Mouse (Mus musculus): ENCODE data around the gene Trem3. TPM values are rescaled to one million over a fixed set of nuclear protein-coding genes. Genes with fewer than 3 reads are reported as not detected.

Trem3 gene
- total RNA-seq, 2 experiments from 2014 or later: not detected

- no peak for TF ChIP-seq CTCF (IDR thresholded peaks at IDR 0.05)
- Histone ChIP-seq H3K27ac (no peak overlapping the region), H3K4me3 (no peak overlapping the region)
- intact Hi-C loops (cut with DNase I): loop anchor here (2.0 kb wide), 1 partner anchor 327 kb away; no protein-coding TSS in a partner anchor
- DNase-seq: no peak
These were observed 28.2 kb downstream of the Trem3 start for GRCm38 (mm10) chr17:48275736-48276135.

- Histone ChIP-seq H3K27ac (no peak overlapping the region), H3K4me3 (no peak overlapping the region)
- intact Hi-C loops (cut with DNase I): no loop called here
- no peak for DNase-seq
- TF ChIP-seq CTCF (IDR thresholded peaks at IDR 0.05): no peak
These were observed 30.8 kb downstream of the Trem3 start for GRCm38 (mm10) chr17:48278381-48278780.

- no peak for TF ChIP-seq CTCF (IDR thresholded peaks at IDR 0.05)
- DNase-seq: no peak
- intact Hi-C loops (cut with DNase I): no loop called here
- no peak overlapping the region for H3K4me3 ChIP-seq
- H3K27ac ChIP-seq: no peak overlapping the region
These were observed 31.4 kb downstream of the Trem3 start for GRCm38 (mm10) chr17:48279002-48279401.

GRCm38 (mm10) chr17:48280943-48281738, 33.6 kb downstream of the Trem3 start:
- H3K27ac ChIP-seq: no peak overlapping the region
- intact Hi-C loops (cut with DNase I): no loop called here
- TF ChIP-seq CTCF (IDR thresholded peaks at IDR 0.05): no peak

GRCm38 (mm10) chr17:48281739-48282085, 34.1 kb downstream of the Trem3 start:
- H3K27ac ChIP-seq: no peak overlapping the region
- DNase-seq: no peak
- TF ChIP-seq CTCF (IDR thresholded peaks at IDR 0.05): no peak
- intact Hi-C loops (cut with DNase I): no loop called here
- H3K4me3 ChIP-seq: no peak overlapping the region

More at GRCm38 (mm10) chr17:48280943-48281738, 33.6 kb downstream of the Trem3 start:
- no peak overlapping the region for H3K4me3 ChIP-seq
- no peak for DNase-seq

GRCm38 (mm10) chr17:48286765-48287164, 39.2 kb downstream of the Trem3 start:
- intact Hi-C loops (cut with DNase I): no loop called here

GRCm38 (mm10) chr17:48287276-48287675, 39.7 kb downstream of the Trem3 start:
- intact Hi-C loops (cut with DNase I): no loop called here
- TF ChIP-seq CTCF (IDR thresholded peaks at IDR 0.05): peak; percentile 21
- no peak for DNase-seq
- Histone ChIP-seq H3K27ac (no peak overlapping the region), H3K4me3 (no peak overlapping the region)

More at GRCm38 (mm10) chr17:48286765-48287164, 39.2 kb downstream of the Trem3 start:
- no peak for DNase-seq
- Histone ChIP-seq H3K27ac (no peak overlapping the region), H3K4me3 (no peak overlapping the region)
- no peak for TF ChIP-seq CTCF (IDR thresholded peaks at IDR 0.05)

GRCm38 (mm10) chr17:48293500-48294194, 46.1 kb downstream of the Trem3 start:
- no peak for TF ChIP-seq CTCF (IDR thresholded peaks at IDR 0.05)
- no peak overlapping the region for H3K27ac ChIP-seq
- intact Hi-C loops (cut with DNase I): no loop called here
- no peak overlapping the region for H3K4me3 ChIP-seq
- no peak for DNase-seq

- Histone ChIP-seq H3K27ac (no peak within 1 kb of the TSS), H3K4me3 (no peak within 1 kb of the TSS)
- intact Hi-C loops (cut with DNase I): no loop called here
- DNase-seq: no peak
- no peak for TF ChIP-seq CTCF (IDR thresholded peaks at IDR 0.05)
These were observed 51.6 kb downstream of the Trem3 start, which contains the start of gene Treml2 for GRCm38 (mm10) chr17:48299203-48299602. Gene Treml2 (plus strand): TSS chr17:48299498.

GRCm38 (mm10) chr17:48299756-48300155, 52.2 kb downstream of the Trem3 start:
- H3K4me3 ChIP-seq: no peak overlapping the region
- no peak overlapping the region for H3K27ac ChIP-seq
- intact Hi-C loops (cut with DNase I): no loop called here
- TF ChIP-seq CTCF (IDR thresholded peaks at IDR 0.05): no peak
- DNase-seq: no peak

GRCm38 (mm10) chr17:48300199-48300598, 52.6 kb downstream of the Trem3 start:
- intact Hi-C loops (cut with DNase I): no loop called here
- H3K27ac ChIP-seq: no peak overlapping the region

GRCm38 (mm10) chr17:48300861-48301260, 53.3 kb downstream of the Trem3 start:
- intact Hi-C loops (cut with DNase I): no loop called here
- no peak for DNase-seq
- Histone ChIP-seq H3K27ac (no peak overlapping the region), H3K4me3 (no peak overlapping the region)
- no peak for TF ChIP-seq CTCF (IDR thresholded peaks at IDR 0.05)

More at GRCm38 (mm10) chr17:48300199-48300598, 52.6 kb downstream of the Trem3 start:
- no peak overlapping the region for H3K4me3 ChIP-seq
- TF ChIP-seq CTCF (IDR thresholded peaks at IDR 0.05): no peak
- no peak for DNase-seq

GRCm38 (mm10) chr17:48301792-48302191, 54.2 kb downstream of the Trem3 start:
- intact Hi-C loops (cut with DNase I): no loop called here
- no peak for TF ChIP-seq CTCF (IDR thresholded peaks at IDR 0.05)
- Histone ChIP-seq H3K27ac (no peak overlapping the region), H3K4me3 (no peak overlapping the region)
- no peak for DNase-seq

Other genes starting within 250 kb of the Trem3 start
- not detected for gene 1700122O11Rik, start 209.5 kb upstream of the Trem3 start, total RNA-seq (2021)
- not detected for gene 1700067P10Rik, start 158.5 kb upstream of the Trem3 start, total RNA-seq (2021)
- under 1 TPM in 1 of 2 experiments, not detected in 1; 0.13 TPM for gene 9830107B12Rik, start 101.5 kb upstream of the Trem3 start, total RNA-seq (2021)
- not detected for gene A530064D06Rik, start 80.5 kb upstream of the Trem3 start, total RNA-seq (2021)
- gene Trem1, start 15.0 kb upstream of the Trem3 start, total RNA-seq (2021): not detected
- not detected for gene Treml4, start 16.5 kb downstream of the Trem3 start, total RNA-seq (2021)
- gene Treml2, start 51.7 kb downstream of the Trem3 start, total RNA-seq (2021): not detected
- gene B430306N03Rik, start 68.4 kb downstream of the Trem3 start, total RNA-seq (2021): not detected
- under 1 TPM in 1 of 2 experiments, not detected in 1; 0.15 TPM for gene Trem2, start 98.6 kb downstream of the Trem3 start, total RNA-seq (2021)
- gene Treml1, start 112.1 kb downstream of the Trem3 start, total RNA-seq (2021): not detected
- 1 to 10 TPM; 6.1 to 9.4 TPM for gene Nfya, start 162.1 kb downstream of the Trem3 start, total RNA-seq (2021)
- gene Oard1, start 162.2 kb downstream of the Trem3 start, total RNA-seq (2021): 10 to 100 TPM; 11.1 to 12.4 TPM
- 100 to 1,000 TPM; 439 to 602 TPM for gene Apobec2, start 185.2 kb downstream of the Trem3 start, total RNA-seq (2021)
- not detected for gene Tspo2, start 203.7 kb downstream of the Trem3 start, total RNA-seq (2021)
- not detected for gene Unc5cl, start 207.1 kb downstream of the Trem3 start, total RNA-seq (2021)

All from gastrocnemius, adult 2 months (tissue).